Mouse (Mus musculus) left cerebral cortex, adult 2 months (tissue): ENCODE results near the gene Rtbdn. TPM values are rescaled to one million over a fixed set of nuclear protein-coding genes. Genes with fewer than 3 reads are reported as not detected.
A peak's percentile ranks its signal among the peaks of the same experiment; 100 is the strongest.

Experiments
- DNase-seq, 2 experiments: peaks; one replicate each; pipeline ENCODE4 v3.0.0; 2021 to 2022; ENCODE audit warnings: low spot score in 2 of 2, mixed read lengths in 1 of 2; ENCODE audit errors: extremely low spot score in 1 of 2
- H3K27ac ChIP-seq: fragments of 200-600 bp; 2 replicates; pipeline ENCODE4 v1.8.1; 2022
- H3K4me3 ChIP-seq: fragments of 200-600 bp; 2 replicates; pipeline ENCODE4 v1.8.1; 2022
- CTCF ChIP-seq: fragments of 200-600 bp; IDR thresholded peaks from 2 replicates; pipeline ENCODE4 v1.8.1; 2022; ENCODE audit warnings: antibody characterized with exemption, mild to moderate bottlenecking, moderate library complexity
- intact Hi-C: fragments of 180-260 bp; cut with DNase I; formaldehyde crosslinking; loops from one replicate; pipeline ENCODE4 v1.15.1; 2025
- total RNA-seq, 2 experiments: library from RNA; stranded (reverse); gene quantifications; 2 replicates each; pipeline ENCODE4 v1.2.3; 2021

Gene Rtbdn
- total RNA-seq, 2 experiments from 2014 or later, result 1.1 to 1.2 TPM

GRCm38 (mm10) chr8:84967532-84968304 lies 20.9 kb downstream of the Rtbdn start:
- intact Hi-C loops, result no loop called here
- Histone ChIP-seq H3K4me3 (no peak overlapping the region), H3K27ac (no peak overlapping the region)
- TF ChIP-seq CTCF, result no peak
- DNase-seq, result no peak

GRCm38 (mm10) chr8:84968650-84969049 lies 21.9 kb downstream of the Rtbdn start:
- Histone ChIP-seq H3K4me3 (peak overlapping the region; percentile 56), H3K27ac (peak overlapping the region; percentile 90)
- no peak for DNase-seq
- intact Hi-C loops, result no loop called here
- no peak for TF ChIP-seq CTCF

GRCm38 (mm10) chr8:84969241-84970134 lies 22.7 kb downstream of the Rtbdn start, which contains the start of the genes Gm49661, Prdx2 and Rnaseh2a:
TSS of gene Gm49661 (minus strand) at chr8:84969433.
TSS of gene Prdx2 (plus strand) at chr8:84969587.
TSS of gene Rnaseh2a (minus strand) at chr8:84969767.
- no peak for TF ChIP-seq CTCF
- intact Hi-C loops, result no loop called here

GRCm38 (mm10) chr8:84970135-84970790 lies 23.5 kb downstream of the Rtbdn start:
- DNase-seq, result no peak
- intact Hi-C loops, result no loop called here

More at GRCm38 (mm10) chr8:84969241-84970134, 22.7 kb downstream of the Rtbdn start, which contains the start of the genes Gm49661, Prdx2 and Rnaseh2a:
- H3K27ac ChIP-seq, result peak within 1 kb of the TSS; percentile 90
- peak within 1 kb of the TSS; percentile 56 for H3K4me3 ChIP-seq
- DNase-seq, result peak; percentile 74 to 76

GRCm38 (mm10) chr8:84970913-84971312 lies 24.1 kb downstream of the Rtbdn start:
- no peak for TF ChIP-seq CTCF
- DNase-seq, result no peak
- H3K27ac ChIP-seq, result no peak overlapping the region
- intact Hi-C loops, result no loop called here
- H3K4me3 ChIP-seq, result peak overlapping the region; percentile 56

More at GRCm38 (mm10) chr8:84970135-84970790, 23.5 kb downstream of the Rtbdn start:
- Histone ChIP-seq H3K4me3 (peak overlapping the region; percentile 56), H3K27ac (peak overlapping the region; percentile 90)
- no peak for TF ChIP-seq CTCF

- no peak for TF ChIP-seq CTCF
- Histone ChIP-seq H3K27ac (no peak overlapping the region), H3K4me3 (no peak overlapping the region)
- intact Hi-C loops, result no loop called here
- DNase-seq, result no peak
Measured at GRCm38 (mm10) chr8:84973079-84973478, 26.3 kb downstream of the Rtbdn start.

GRCm38 (mm10) chr8:84973803-84974542 lies 27.2 kb downstream of the Rtbdn start:
- Histone ChIP-seq H3K27ac (no peak overlapping the region), H3K4me3 (no peak overlapping the region)
- intact Hi-C loops, result loop anchor here (1.0 kb wide), 1 partner anchor 16 kb away; the partner anchor contains the start of gene Hook2
- DNase-seq, result no peak
- peak; percentile 86 for TF ChIP-seq CTCF

GRCm38 (mm10) chr8:84974543-84975142 lies 27.9 kb downstream of the Rtbdn start:
- no peak overlapping the region for H3K4me3 ChIP-seq
- H3K27ac ChIP-seq, result no peak overlapping the region
- no peak for DNase-seq
- TF ChIP-seq CTCF, result no peak
- intact Hi-C loops, result loop anchor here (1.0 to 5.0 kb wide), 3 partner anchors 16 to 98 kb away; partner anchors contain the start of genes Asna1, Dhps, Hook2 and Trir

- intact Hi-C loops, result loop anchor here (5.0 kb wide), 2 partner anchors 52 to 97 kb away; partner anchors contain the start of genes Asna1, Dhps and Trir
- peak; percentile 85 for TF ChIP-seq CTCF
- Histone ChIP-seq H3K4me3 (no peak overlapping the region; the same call in 1 of the 2 replicates), H3K27ac (peak overlapping the region; percentile 99)
- peak in 1 of 2 experiments; percentile 77 for DNase-seq
Measured at GRCm38 (mm10) chr8:84975434-84975833, 28.6 kb downstream of the Rtbdn start.
